Mouse (Mus musculus): Measurements from ENCODE around the gene Polr2h. TPM values are rescaled to one million over a fixed set of nuclear protein-coding genes. Genes with fewer than 3 reads are reported as not detected.
"Not testable (repeated sequence)": the region's sequence is repeated elsewhere in the genome, so short reads cannot be mapped to it uniquely, and the experiment has no call there.

Gene Polr2h
- total RNA-seq (2014; fragmentation: Nextera tagmentation) (81.4 and 97.1 TPM in 2 replicates), total RNA-seq (2017) (103 and 142 TPM in 2 replicates)

- peak; percentile 90 for ATAC-seq (replicated peaks; ENCODE audit: low FRiP score, low TSS enrichment, poor library complexity, severe bottlenecking)
These were observed at the start of gene Polr2h, which contains the start of gene Clcn2 for GRCm38 (mm10) chr16:20717181-20717977. Gene Polr2h (plus strand): TSS chr16:20717665. Gene Clcn2 (minus strand): TSS chr16:20717746.

DNA sequence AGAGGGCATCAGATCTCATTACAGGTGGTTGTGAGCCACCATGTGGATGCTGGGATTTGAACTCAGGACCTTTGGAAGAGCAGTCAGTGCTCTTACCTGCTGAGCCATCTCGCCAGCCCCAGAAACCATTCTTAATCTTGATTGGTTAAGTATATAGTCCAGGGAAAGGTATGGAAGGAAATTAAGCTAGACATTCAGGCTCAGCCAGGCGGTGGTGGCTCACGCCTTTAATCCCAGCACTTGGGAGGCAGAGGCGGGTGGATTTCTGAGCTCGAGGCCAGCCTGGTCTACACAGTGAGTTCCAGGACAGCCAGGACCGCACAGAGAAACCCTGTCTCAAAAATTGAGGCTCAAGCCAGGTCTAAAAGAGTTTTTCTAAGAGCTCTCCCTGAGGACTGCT is 49.5 kb upstream of the Polr2h start, which contains the start of gene Eif4g1:
TSS of gene Eif4g1 (plus strand) at position 301 of the 400 bp plus-strand sequence.
- not testable (repeated sequence) for ATAC-seq (replicated peaks; ENCODE audit: low FRiP score, low TSS enrichment, poor library complexity, severe bottlenecking)

- ATAC-seq (replicated peaks; ENCODE audit: low FRiP score, low TSS enrichment, poor library complexity, severe bottlenecking), result no peak
These were observed 47.2 kb upstream of the Polr2h start for GRCm38 (mm10) chr16:20670291-20670690.

- no peak for ATAC-seq (replicated peaks; ENCODE audit: low FRiP score, low TSS enrichment, poor library complexity, severe bottlenecking)
These were observed 45.6 kb upstream of the Polr2h start for GRCm38 (mm10) chr16:20671886-20672285.

GRCm38 (mm10) chr16:20672500-20672902 is 45.0 kb upstream of the Polr2h start:
- ATAC-seq (replicated peaks; ENCODE audit: low FRiP score, low TSS enrichment, poor library complexity, severe bottlenecking), result peak; percentile 74

- no peak for ATAC-seq (replicated peaks; ENCODE audit: low FRiP score, low TSS enrichment, poor library complexity, severe bottlenecking)
These were observed 44.3 kb upstream of the Polr2h start for GRCm38 (mm10) chr16:20672965-20673705.

DNA sequence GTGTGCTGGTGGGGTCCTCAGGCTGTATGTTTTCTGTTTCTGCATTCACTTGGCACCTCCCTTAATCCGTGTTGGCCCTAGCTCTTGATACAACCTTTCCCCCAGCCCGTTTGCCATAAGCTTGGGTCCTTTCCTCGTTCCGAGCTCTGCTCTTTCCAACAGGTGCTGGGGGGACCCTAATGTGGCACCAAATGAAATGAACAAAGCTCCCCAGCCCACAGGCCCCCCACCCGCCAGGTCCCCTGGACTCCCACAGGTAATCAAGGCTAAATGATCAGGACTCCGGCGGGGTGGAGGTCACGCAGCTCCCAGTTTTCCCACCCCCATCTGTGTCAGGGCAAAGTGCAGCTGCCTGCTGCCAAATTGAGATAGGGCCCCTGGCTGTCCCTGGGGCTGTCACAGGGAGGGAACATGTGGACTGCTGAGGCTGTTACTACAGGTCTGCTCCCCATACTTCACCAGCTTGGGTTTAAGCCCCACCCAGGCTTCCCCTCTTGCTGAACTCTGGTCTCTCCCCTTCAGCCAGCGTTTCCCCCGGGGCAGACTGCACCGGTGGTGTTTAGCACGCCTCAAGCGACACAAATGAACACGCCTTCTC is 43.7 kb upstream of the Polr2h start:
- ATAC-seq (replicated peaks; ENCODE audit: low FRiP score, low TSS enrichment, poor library complexity, severe bottlenecking), result peak; percentile 76

GRCm38 (mm10) chr16:20675213-20675612 is 42.3 kb upstream of the Polr2h start:
- ATAC-seq (replicated peaks; ENCODE audit: low FRiP score, low TSS enrichment, poor library complexity, severe bottlenecking), result no peak

DNA sequence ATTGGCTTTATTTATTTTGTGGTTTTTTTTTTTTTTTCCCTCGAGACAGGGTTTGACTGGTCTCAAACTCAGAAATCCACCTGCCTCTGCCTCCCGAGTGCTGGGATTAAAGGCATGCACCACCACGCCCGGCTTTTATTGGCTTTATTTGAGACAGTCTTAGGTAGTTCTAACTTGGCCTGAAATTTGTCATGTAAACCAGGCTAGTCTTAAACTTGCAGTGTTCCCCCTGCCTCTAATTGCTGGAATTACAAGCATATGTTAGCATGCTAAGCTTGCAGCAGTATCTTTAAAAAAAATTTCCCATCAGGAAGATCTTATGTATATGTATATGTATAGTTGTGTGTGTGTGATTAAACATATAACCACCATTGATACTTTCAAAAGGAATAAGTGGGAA is 40.8 kb upstream of the Polr2h start:
- no peak for ATAC-seq (replicated peaks; ENCODE audit: low FRiP score, low TSS enrichment, poor library complexity, severe bottlenecking)

GRCm38 (mm10) chr16:20677380-20677779 is 40.1 kb upstream of the Polr2h start:
- ATAC-seq (replicated peaks; ENCODE audit: low FRiP score, low TSS enrichment, poor library complexity, severe bottlenecking), result no peak

- ATAC-seq (replicated peaks; ENCODE audit: low FRiP score, low TSS enrichment, poor library complexity, severe bottlenecking), result peak; percentile 80
These were observed 39.3 kb upstream of the Polr2h start for GRCm38 (mm10) chr16:20677974-20678675.

GRCm38 (mm10) chr16:20690774-20691173 is 26.7 kb upstream of the Polr2h start:
- peak; percentile 42 for ATAC-seq (replicated peaks; ENCODE audit: low FRiP score, low TSS enrichment, poor library complexity, severe bottlenecking)

DNA sequence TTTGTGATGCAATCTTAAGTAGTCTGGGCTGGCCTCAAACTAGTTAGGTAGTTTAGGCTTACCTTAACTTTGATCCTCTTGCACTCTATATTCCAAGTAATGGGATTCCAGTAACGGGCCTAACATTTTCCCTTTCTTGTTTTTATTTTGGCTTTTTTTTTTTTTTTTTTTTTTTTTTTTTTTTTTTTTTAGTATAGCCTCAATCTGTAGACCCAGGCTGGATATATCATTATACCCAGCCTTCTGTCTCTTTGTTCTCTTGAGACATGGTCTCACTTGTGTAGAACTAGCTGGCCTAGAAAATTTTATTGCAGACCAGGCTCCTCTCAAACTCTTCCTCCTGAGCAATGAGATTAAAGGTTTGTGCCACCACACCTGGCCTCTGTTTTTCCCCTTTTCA is 25.8 kb upstream of the Polr2h start:
- no peak for ATAC-seq (replicated peaks; ENCODE audit: low FRiP score, low TSS enrichment, poor library complexity, severe bottlenecking)

DNA sequence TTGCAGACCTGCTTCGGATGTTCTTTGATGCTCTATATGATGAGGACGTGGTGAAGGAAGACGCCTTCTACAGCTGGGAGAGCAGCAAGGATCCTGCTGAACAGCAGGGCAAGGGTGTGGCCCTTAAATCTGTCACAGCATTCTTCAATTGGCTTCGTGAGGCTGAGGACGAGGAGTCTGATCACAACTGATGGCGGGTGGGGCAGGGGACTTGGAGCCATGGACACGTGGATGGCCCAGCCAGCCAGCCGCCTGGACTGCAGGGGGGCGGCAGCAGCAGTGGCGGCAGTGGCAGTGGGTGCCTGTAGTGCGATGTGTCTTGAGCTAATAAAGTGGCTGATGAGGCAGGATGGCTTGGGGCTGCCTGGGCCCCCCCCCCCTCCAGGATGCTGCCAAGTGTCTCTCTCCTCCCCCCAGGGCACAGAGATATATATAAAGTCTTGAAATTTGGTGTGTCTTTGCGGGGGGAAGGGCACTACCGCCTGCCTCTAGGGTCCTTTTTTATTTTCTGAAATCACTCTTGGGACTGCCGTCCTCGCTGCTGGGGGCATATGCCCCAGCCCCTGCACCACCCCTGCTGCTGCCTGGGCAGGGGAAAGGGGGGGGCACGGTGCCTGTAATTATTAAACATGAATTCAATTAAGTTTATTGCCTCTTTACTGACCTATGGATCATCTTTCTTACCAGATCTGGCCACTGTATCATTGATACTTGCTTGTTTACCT is 25.1 kb upstream of the Polr2h start:
- no peak for ATAC-seq (replicated peaks; ENCODE audit: low FRiP score, low TSS enrichment, poor library complexity, severe bottlenecking)

GRCm38 (mm10) chr16:20693111-20693701 is 24.3 kb upstream of the Polr2h start, which contains the start of gene Fam131a:
Gene Fam131a (plus strand): TSS chr16:20693241.
- ATAC-seq (replicated peaks; ENCODE audit: low FRiP score, low TSS enrichment, poor library complexity, severe bottlenecking), result peak; percentile 82

GRCm38 (mm10) chr16:20694781-20695180 is 22.7 kb upstream of the Polr2h start:
- no peak for ATAC-seq (replicated peaks; ENCODE audit: low FRiP score, low TSS enrichment, poor library complexity, severe bottlenecking)

GRCm38 (mm10) chr16:20695622-20696323 is 21.7 kb upstream of the Polr2h start:
- no peak for ATAC-seq (replicated peaks; ENCODE audit: low FRiP score, low TSS enrichment, poor library complexity, severe bottlenecking)

GRCm38 (mm10) chr16:20699266-20699665 is 18.2 kb upstream of the Polr2h start:
- ATAC-seq (replicated peaks; ENCODE audit: low FRiP score, low TSS enrichment, poor library complexity, severe bottlenecking), result no peak

All from megakaryocyte-erythroid progenitor cell, adult 5-6 weeks (primary cell).